Mouse (Mus musculus) lung, embryonic 15.5 days (tissue): ENCODE results near the gene Kmt2b. TPM values are rescaled to one million over a fixed set of nuclear protein-coding genes. Genes with fewer than 3 reads are reported as not detected.

Source experiments
- ATAC-seq: fragments of 200-750 bp; cut with Nextera tagmentation; 2 replicates; pipeline ENCODE4 v1.8.0; 2017; ENCODE audit warnings: moderate number of reproducible peaks, borderline replicate concordance; ENCODE audit not compliant: low FRiP score, low TSS enrichment; ENCODE audit errors: extremely low read depth
- H3K27ac ChIP-seq: fragments of 300-500 bp; sonication (generic); 2 replicates; pipeline ENCODE4 v1.5.1; 2015; ENCODE audit warnings: moderate library complexity, mild to moderate bottlenecking, inconsistent platforms
- H3K27me3 ChIP-seq: fragments of 300-500 bp; sonication (generic); 2 replicates; pipeline ENCODE4 v1.6.1; 2015; ENCODE audit warnings: inconsistent platforms
- H3K36me3 ChIP-seq: fragments of 300-500 bp; sonication (generic); 2 replicates; pipeline ENCODE4 v1.6.1; 2015; ENCODE audit warnings: inconsistent platforms
- H3K4me1 ChIP-seq: fragments of 300-500 bp; sonication (generic); 2 replicates; pipeline ENCODE4 v1.6.1; 2015; ENCODE audit warnings: inconsistent platforms
- H3K4me2 ChIP-seq: fragments of 300-500 bp; sonication (generic); 2 replicates; pipeline ENCODE4 v1.6.1; 2015; ENCODE audit warnings: inconsistent platforms, mild to moderate bottlenecking, moderate library complexity
- H3K4me3 ChIP-seq: fragments of 300-500 bp; sonication (generic); 2 replicates; pipeline ENCODE4 v1.5.1; 2015; ENCODE audit warnings: mild to moderate bottlenecking, inconsistent platforms
- H3K9ac ChIP-seq: fragments of 300-500 bp; sonication (generic); 2 replicates; pipeline ENCODE4 v1.6.1; 2015; ENCODE audit warnings: inconsistent platforms
- H3K9me3 ChIP-seq: fragments of 300-500 bp; sonication (generic); 2 replicates; pipeline ENCODE4 v1.6.1; 2016; ENCODE audit warnings: inconsistent platforms
- WGBS: fragments of 180-500 bp; shearing (Covaris S2); methylation state at CpG from one replicate; pipeline ENCODE4 v1.1.7; 2015; 5-methylcytosine and 5-hydroxymethylcytosine counted together
- polyA plus RNA-seq: library from polyadenylated mRNA; unstranded; fragments of >200 nt; fragmentation: Nextera tagmentation; extraction: Ambion mirVana; gene quantifications from 2 replicates; pipeline ENCODE4 v1.2.1, GENCODE M21; 2015

The Kmt2b gene
- polyA plus RNA-seq, 1 experiment from 2014 or later, result 8.4 TPM

- Histone ChIP-seq H3K4me1 (peaks cover 33% of the 10 kb centered on the region), H3K4me3 (no peak overlapping the region), H3K4me2 (peak overlapping the region; percentile 87), H3K36me3 (peaks cover 27% of the 10 kb centered on the region), H3K27ac (0 out of 2 replicates have a peak overlapping the region, but pooled peaks have one; percentile 21), H3K27me3 (no peaks in the 10 kb centered on the region), H3K9me3 (no peaks in the 10 kb centered on the region), H3K9ac (0 out of 2 replicates have a peak overlapping the region, but pooled peaks have one; percentile 7)
- WGBS, result 55% methylated on average over 2 of the region's 2 CpGs
- no peak for ATAC-seq
Observed at GRCm38 (mm10) chr7:30560296-30560695, 28.2 kb downstream of the Kmt2b start.

GRCm38 (mm10) chr7:30559443-30559954, 29.0 kb downstream of the Kmt2b start, which contains the start of gene Lin37:
TSS of gene Lin37 (minus strand) at chr7:30559838.
- peak within 1 kb of the TSS; percentile 67 for H3K9ac ChIP-seq
- peak within 1 kb of the TSS; percentile 49; the same call in 1 of the 2 replicates for H3K27ac ChIP-seq
- H3K4me1 ChIP-seq, result peaks cover 33% of the 10 kb centered on the region
- peak within 1 kb of the TSS; percentile 59 for H3K4me3 ChIP-seq
- H3K4me2 ChIP-seq, result peak within 1 kb of the TSS; percentile 87
- no peaks in the 10 kb centered on the region for H3K27me3 ChIP-seq
- under 1% methylated on average over 20 of the region's 20 CpGs for WGBS
- peaks cover 22% of the 10 kb centered on the region for H3K36me3 ChIP-seq
- H3K9me3 ChIP-seq, result no peaks in the 10 kb centered on the region
- peak; percentile 85 for ATAC-seq

GRCm38 (mm10) chr7:30558656-30559442, 29.7 kb downstream of the Kmt2b start:
- H3K9me3 ChIP-seq, result no peaks in the 10 kb centered on the region
- no peak for ATAC-seq
- peak overlapping the region; percentile 59 for H3K4me3 ChIP-seq
- peak overlapping the region; percentile 49; the same call in 1 of the 2 replicates for H3K27ac ChIP-seq
- peaks cover 29% of the 10 kb centered on the region for H3K4me1 ChIP-seq
- H3K4me2 ChIP-seq, result peak overlapping the region; percentile 87
- H3K9ac ChIP-seq, result peak overlapping the region; percentile 67
- WGBS, result 11% methylated on average over 12 of the region's 12 CpGs
- no peaks in the 10 kb centered on the region for H3K27me3 ChIP-seq
- peaks cover 22% of the 10 kb centered on the region for H3K36me3 ChIP-seq

GRCm38 (mm10) chr7:30557901-30558514, 30.5 kb downstream of the Kmt2b start:
- Histone ChIP-seq H3K4me3 (peak overlapping the region; percentile 59), H3K4me2 (peak overlapping the region; percentile 87)
- no peak for ATAC-seq

GRCm38 (mm10) chr7:30556894-30557536, 31.5 kb downstream of the Kmt2b start:
- peaks cover 36% of the 10 kb centered on the region for H3K4me1 ChIP-seq
- H3K27ac ChIP-seq, result no peak overlapping the region
- WGBS, result 90% methylated on average over 18 of the region's 18 CpGs

More at GRCm38 (mm10) chr7:30557901-30558514, 30.5 kb downstream of the Kmt2b start:
- Histone ChIP-seq H3K4me1 (peaks cover 34% of the 10 kb centered on the region), H3K9ac (peak overlapping the region; percentile 67; the same call in 1 of the 2 replicates), H3K27me3 (no peaks in the 10 kb centered on the region), H3K36me3 (peaks cover 22% of the 10 kb centered on the region), H3K9me3 (no peaks in the 10 kb centered on the region), H3K27ac (no peak overlapping the region)
- WGBS, result 89% methylated on average over 13 of the region's 13 CpGs

GRCm38 (mm10) chr7:30553810-30554584, 34.5 kb downstream of the Kmt2b start:
- H3K4me2 ChIP-seq, result peak overlapping the region; percentile 97
- H3K4me1 ChIP-seq, result peaks cover 33% of the 10 kb centered on the region
- peak overlapping the region; percentile 81; the same call in 1 of the 2 replicates for H3K9ac ChIP-seq
- H3K4me3 ChIP-seq, result peak overlapping the region; percentile 67
- no peak overlapping the region for H3K27ac ChIP-seq
- ATAC-seq, result no peak
- peaks cover 26% of the 10 kb centered on the region for H3K36me3 ChIP-seq
- 77% methylated on average over 22 of the region's 22 CpGs for WGBS
- no peaks in the 10 kb centered on the region for H3K9me3 ChIP-seq
- H3K27me3 ChIP-seq, result no peaks in the 10 kb centered on the region

More at GRCm38 (mm10) chr7:30556894-30557536, 31.5 kb downstream of the Kmt2b start:
- ATAC-seq, result no peak
- Histone ChIP-seq H3K36me3 (peaks cover 22% of the 10 kb centered on the region), H3K9ac (no peak overlapping the region), H3K4me2 (no peak overlapping the region), H3K27me3 (no peaks in the 10 kb centered on the region), H3K4me3 (no peak overlapping the region), H3K9me3 (no peaks in the 10 kb centered on the region)

- Histone ChIP-seq H3K9ac (peak overlapping the region; percentile 81), H3K36me3 (peaks cover 30% of the 10 kb centered on the region), H3K4me3 (peak overlapping the region; percentile 67), H3K4me2 (peak overlapping the region; percentile 97), H3K4me1 (peaks cover 24% of the 10 kb centered on the region), H3K9me3 (no peaks in the 10 kb centered on the region), H3K27me3 (no peaks in the 10 kb centered on the region), H3K27ac (peak overlapping the region; percentile 98)
- ATAC-seq, result no peak
- WGBS, result 1% methylated on average over 20 of the region's 23 CpGs
Observed at GRCm38 (mm10) chr7:30553021-30553589, 35.4 kb downstream of the Kmt2b start.

GRCm38 (mm10) chr7:30552102-30553020, 36.2 kb downstream of the Kmt2b start, which contains the start of the genes Hspb6 and Proser3:
TSS of gene Hspb6 (plus strand) at chr7:30552178.
TSS of gene Proser3 (minus strand) at chr7:30552299.
- H3K4me3 ChIP-seq, result peak within 1 kb of the TSS; percentile 67
- peak within 1 kb of the TSS; percentile 97 for H3K4me2 ChIP-seq
- peak; percentile 93 for ATAC-seq
- peaks cover 21% of the 10 kb centered on the region for H3K4me1 ChIP-seq
- no peaks in the 10 kb centered on the region for H3K27me3 ChIP-seq
- H3K9me3 ChIP-seq, result no peaks in the 10 kb centered on the region
- peaks cover 37% of the 10 kb centered on the region for H3K36me3 ChIP-seq
- H3K27ac ChIP-seq, result peak within 1 kb of the TSS; percentile 98
- WGBS, result under 1% methylated on average over 44 of the region's 44 CpGs
- H3K9ac ChIP-seq, result peak within 1 kb of the TSS; percentile 81

GRCm38 (mm10) chr7:30551445-30552101, 37.0 kb downstream of the Kmt2b start:
- 2% methylated on average over 10 of the region's 10 CpGs for WGBS
- Histone ChIP-seq H3K27ac (peak overlapping the region; percentile 98), H3K36me3 (peaks cover 30% of the 10 kb centered on the region), H3K4me1 (peaks cover 21% of the 10 kb centered on the region), H3K4me2 (peak overlapping the region; percentile 97), H3K27me3 (no peaks in the 10 kb centered on the region), H3K9me3 (no peaks in the 10 kb centered on the region), H3K4me3 (peak overlapping the region; percentile 67), H3K9ac (peak overlapping the region; percentile 68)
- ATAC-seq, result peak; percentile 58
